Mouse (Mus musculus): ENCODE measurements around the gene Mks1.
A peak's percentile ranks its signal among the peaks of the same experiment; 100 is the strongest.
"Not testable (repeated sequence)": the region's sequence is repeated elsewhere in the genome, so short reads cannot be mapped to it uniquely, and the experiment has no call there.

The Mks1 gene

DNA sequence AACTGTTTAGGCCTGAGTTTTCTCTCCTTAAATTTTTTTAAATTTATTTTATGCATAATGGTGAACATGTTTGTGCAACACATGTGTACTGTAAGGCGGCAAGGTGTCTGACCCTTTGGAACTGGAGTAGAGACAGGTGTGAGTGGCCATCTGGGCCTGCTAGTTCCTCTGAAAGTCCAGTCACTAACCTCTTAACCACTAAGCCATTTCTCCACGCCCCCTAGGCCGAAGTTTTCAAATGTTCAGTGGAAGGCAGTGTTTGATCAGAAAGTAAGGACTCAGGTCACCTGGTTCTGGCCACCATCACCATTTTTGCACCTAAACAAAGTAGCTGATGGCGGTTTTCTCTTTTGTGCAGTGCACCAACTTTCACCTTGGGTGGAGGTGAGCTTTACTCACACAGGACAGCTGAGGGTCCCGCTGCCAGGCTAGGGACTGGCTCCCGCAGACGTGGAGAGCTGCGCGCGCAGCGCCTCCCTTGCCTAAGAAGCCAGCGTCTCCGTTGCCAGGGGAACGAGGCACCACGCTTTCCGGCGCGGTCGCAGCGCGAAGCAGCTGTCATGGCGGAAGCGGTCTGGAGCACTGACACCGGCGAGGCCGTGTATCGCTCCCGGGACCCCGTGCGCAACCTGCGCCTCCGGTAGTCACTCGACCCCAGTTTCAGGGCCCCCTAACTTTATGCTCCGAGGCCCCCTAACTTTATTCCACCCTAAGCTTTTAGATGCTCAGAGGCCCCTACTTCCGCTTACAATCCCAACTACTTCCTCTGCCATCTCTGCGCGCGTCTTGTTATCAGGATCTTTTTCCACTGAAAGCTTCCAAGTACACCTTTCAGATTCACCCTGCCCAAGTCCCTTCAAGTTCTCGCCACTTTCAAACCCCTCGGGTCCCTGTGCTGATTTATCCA, at the start of gene Mks1:
Mks1 (plus strand) TSS at position 526 of the 907 bp plus-strand sequence.
- DNase-seq (ENCODE audit: low spot score in 2 of 2) = peak; percentile 86 to 89

DNA sequence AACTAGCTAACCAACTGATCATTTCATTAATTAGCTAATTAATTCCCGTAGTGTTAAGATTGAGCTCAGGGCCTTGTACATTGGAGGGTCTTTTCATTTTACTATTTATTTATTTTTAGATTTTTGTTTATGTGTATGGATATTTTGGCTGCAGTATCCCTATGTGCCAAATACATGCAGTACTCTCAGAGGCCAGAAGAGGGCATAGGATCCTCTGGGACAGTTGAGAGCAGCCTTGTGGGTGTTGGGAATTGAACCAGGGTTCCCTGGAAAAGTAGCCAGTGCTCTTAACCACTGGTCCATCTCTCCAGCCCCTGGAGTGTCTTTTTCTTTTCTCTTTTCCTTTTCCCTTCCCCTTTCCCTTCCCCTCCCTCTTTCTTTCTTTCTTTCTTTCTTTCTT, 47.6 kb upstream of the Mks1 start:
- no peak for DNase-seq (ENCODE audit: low spot score in 2 of 2)

DNA sequence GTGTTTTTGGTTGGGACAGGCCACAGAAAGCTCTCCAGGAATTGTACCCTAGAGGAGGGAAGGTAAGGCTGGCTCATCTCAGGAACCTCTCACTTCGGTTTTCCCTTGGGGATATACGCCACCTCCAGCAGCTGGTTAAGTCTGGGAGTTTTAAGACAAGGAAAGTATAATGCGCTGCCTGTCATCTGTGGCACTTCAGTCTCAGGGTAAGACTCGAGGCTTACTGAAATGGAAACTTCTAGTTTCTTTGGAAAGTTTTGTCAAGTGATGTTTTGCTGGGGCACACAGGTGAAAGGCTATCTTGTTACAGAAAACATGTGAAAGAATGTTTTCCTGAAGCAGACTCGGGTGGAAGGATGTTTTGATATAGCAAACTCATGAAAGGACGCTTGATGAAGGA, 45.6 kb upstream of the Mks1 start:
- no peak for DNase-seq (ENCODE audit: low spot score in 2 of 2)

DNA sequence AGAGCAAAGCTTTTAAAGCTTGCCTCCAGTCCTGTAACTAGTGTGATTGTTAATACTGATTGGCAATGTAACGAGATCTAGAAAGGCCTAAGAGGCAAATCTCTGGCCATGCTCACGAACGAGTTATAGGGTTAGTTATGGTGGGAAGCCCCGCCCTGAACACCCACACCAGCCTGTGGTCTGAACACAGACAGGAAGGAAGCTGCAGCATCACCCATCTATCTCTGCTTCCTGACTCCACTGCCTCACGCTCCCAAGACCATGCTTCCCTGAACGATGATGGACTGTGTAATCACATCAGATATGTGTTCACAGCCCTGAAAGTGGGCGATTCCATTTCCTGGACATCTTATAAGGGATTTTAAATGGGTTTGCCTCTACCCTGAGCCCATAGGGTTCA, 44.8 kb upstream of the Mks1 start:
- no peak for DNase-seq (ENCODE audit: low spot score in 2 of 2)

DNA sequence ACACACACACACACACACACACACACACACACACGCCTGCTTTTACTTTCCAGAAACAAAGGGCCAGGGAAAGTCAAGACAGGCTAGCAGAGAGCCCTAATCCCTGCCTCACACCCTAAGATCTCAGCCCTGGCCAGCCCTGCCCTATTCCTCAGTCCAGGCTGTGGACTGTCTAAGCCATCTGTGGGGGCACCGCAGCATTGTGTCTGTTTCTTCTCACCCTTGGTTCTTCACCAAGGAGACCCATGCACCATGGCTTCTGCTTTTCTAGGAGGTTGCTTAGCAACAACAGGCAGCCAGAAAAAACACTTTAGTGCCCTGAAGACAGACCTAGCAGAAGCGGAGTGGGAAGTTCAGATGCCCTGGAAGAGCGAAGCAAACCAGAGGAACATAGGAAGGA, 41.6 kb upstream of the Mks1 start:
- DNase-seq (ENCODE audit: low spot score in 2 of 2) = no peak

DNA sequence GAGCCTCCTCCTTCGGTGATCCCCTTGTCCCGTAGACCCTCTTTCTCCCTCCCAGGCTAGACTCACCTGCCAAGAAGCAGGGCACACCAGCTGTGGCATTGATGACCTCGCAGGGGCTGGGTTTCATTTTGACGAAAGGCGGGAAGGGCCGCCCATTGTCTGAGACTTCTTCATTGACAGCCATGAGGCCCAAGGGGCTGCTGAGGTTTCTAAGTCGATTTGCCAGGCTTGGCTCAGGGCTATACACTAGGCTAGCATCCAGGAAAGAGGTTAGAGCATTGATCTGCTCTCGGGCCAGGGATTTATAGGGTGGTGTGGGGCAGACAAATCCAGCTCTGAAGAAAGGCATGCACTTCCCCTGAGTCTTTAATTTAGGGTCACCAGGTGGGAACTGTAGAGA, 38.2 kb upstream of the Mks1 start:
- DNase-seq (ENCODE audit: low spot score in 2 of 2) = no peak

DNA sequence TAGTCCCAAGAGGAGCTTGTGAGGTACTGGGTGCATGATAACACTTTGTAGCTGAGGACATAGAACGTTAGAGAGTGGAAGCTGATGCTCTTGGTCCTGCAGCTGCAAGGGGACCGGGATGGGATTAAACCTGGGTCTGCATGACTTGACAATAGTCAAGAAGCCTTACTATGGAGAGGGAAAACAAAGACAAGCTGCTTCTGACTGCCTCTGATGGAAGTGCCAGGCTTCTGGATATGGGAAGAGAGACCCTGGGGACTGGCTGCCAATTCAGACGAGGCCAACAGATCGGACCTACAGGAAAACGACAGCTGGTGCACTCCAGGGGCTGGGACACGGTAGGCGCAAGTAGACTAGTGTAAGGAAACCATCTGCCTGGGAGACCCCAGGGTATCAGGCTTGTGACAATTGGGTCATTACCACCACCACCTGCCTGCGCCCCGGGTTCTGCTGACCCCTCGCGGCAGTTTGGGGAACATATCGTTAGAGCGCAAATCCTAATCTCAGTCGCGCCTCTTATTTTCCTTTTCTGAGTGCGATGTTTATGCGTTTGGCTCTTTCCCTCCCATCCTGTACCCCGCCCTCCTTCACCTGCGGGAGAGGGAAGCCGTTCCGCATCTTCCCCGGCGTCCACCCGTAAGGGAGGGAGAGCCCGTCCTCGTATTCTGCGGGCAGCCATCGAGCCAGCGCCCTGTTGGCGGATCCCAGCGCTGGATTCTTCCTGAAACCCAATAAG, 36.1 kb upstream of the Mks1 start:
- peak; percentile 23 to 39 for DNase-seq (ENCODE audit: low spot score in 2 of 2)

DNA sequence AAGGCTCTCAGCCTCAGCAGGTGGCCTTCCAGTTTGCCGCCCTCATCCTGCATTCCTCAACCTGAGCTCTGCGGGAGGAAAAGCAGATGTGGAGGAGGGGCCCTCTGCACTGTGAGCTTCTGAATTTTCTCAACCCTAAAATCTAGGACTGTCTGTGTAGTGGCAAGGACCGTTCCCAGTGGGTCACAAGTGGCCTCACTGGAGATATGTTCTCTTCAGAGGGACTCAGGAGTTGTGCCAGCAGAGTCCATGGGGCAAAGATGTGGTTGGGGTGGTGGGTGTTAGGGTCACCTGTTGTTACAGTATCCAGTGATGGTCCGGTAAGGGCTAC, 35.6 kb upstream of the Mks1 start:
- DNase-seq (ENCODE audit: low spot score in 2 of 2) = no peak

DNA sequence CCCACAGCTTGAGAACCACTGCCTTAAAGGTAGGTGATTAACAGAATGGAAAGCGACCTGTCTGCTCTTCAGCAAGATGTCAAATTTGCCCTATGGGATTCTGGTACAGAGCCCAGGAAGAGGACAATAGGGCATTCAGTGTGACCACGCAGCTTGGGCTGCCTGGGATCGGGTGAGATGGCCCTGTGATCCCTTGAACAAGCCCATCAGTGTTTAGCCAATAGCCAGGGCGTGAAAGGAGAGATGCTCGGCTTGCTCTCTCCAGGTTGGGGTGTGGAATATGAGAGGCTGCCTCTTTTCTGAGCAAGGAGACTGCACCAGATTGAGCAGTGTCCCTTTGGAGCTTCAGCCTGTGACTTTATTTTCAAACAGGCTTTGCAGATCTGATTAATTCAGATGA, 31.5 kb upstream of the Mks1 start:
- DNase-seq (ENCODE audit: low spot score in 2 of 2) = no peak

DNA sequence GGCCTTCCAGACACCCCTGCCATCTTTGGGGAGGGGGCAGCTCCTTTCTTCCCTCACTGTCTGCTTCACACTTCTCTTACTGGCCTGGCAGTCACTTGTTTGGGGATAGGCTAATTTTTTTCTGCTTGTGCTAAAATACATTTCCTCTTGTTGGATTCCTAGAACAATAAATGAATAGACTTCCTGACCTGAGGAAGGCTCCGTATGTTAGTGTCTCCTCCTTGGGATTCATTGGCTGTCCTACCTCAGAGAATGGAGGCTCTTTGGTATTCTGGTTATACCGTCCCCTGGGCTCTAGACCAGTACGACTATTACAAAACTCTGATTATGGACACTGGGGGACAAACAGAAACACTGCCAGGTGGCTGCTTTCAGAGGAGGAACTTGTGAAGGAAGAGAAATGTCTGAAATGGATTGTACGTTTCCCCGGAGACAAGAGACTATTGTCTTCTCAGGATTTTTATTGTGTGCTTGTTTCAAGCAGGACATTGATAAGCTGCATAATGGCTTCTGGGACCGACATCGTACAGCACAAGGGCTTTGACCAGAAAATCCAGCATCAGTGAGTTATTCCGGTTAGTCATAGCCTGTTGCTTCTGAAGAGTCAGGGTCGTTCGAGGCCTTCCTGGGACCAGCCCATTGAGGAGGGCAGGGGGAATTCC, 24.6 kb upstream of the Mks1 start, which contains the start of gene Lpo:
Lpo (minus strand) TSS at position 51 of the 662 bp plus-strand sequence.
- DNase-seq (ENCODE audit: low spot score in 2 of 2) = no peak

DNA sequence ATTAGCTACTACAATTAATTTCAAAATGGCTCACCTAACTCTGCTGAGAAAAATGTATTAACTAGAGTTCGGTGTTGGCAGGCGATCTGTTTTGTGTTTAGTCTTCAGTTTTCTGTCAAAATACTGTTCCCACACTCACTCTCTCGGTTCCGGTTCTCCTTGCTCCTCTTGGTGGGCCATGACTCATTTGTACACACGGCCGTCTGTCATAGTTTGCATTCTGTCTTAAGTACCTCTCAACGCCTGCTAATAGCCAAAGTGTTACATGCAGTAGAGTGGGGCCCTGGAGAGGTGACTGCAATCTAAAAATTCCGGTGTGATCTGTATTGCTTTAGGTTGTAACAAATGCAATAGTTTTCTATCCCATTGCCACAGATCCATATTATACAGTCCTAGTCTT, 12.3 kb upstream of the Mks1 start:
- no peak for DNase-seq (ENCODE audit: low spot score in 2 of 2)

DNA sequence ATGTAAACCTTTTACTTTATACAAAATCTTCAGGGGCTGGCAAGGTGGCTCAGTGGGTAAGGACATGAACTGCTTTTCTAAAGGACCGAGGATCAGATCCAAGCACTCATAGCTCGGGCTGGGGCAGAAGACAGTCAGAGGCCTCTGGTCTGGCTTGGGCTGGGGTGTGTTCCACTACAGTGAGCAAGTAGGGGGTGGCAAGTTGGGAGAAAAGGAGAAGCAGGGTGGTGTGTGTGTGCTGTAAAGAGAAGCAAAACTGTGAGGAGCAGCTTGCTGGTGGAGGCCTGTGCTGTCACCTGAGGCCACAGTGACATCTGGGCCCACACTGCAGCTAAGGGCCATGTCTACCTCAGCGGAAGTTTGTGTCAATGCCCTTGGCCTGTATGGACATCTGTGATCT, 11.6 kb upstream of the Mks1 start:
- no peak for DNase-seq (ENCODE audit: low spot score in 2 of 2)

DNA sequence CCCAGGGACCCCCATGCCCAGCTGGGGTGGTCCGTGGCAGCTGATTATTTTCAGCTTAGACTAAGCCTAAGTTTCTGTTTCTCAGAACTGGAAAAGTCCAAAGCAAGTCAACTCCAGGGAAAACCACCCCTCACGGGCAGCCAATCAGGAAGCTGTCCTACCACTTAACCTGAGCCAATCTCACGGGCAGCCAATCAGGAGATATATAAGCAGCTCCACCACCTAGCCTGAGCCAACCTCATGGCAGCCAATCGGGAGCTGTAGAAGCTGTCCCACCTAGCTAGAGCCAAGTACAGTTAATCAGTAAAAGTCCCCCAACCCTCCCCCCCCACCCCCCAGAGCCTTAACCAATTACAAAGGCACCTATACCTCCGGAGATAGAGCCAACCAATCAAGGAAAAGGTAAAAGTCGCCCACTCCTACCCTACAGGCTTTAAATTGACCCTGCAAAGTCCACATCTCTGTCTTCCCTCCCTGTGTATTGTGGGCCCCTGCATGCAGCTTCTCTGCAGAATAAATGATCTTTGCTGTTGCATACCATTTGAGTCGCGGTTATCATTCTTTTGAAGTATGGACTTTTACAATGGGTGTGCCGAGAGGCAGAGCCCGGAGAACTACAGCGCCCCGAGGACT, 5.9 kb upstream of the Mks1 start:
- DNase-seq (ENCODE audit: low spot score in 2 of 2) = no peak

DNA sequence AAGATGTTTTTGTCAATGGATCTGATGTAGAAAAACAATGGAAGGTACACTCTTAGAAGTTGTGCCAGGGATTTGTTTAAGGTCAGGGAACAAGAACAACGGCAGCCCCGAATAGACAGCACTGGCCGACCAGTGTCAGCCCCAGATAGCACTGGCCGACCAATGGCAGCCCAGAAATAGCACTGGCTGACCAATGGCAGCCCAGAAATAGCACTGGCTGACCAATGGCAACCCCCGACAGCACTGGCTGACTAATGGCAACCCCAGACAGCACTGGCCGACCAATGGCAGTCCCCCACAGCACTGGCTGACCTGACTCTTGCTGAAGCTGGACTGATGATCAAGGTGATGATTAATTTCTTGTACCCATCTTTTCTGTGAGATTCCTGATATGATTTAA, 5.1 kb upstream of the Mks1 start:
- no peak for DNase-seq (ENCODE audit: low spot score in 2 of 2)

DNA sequence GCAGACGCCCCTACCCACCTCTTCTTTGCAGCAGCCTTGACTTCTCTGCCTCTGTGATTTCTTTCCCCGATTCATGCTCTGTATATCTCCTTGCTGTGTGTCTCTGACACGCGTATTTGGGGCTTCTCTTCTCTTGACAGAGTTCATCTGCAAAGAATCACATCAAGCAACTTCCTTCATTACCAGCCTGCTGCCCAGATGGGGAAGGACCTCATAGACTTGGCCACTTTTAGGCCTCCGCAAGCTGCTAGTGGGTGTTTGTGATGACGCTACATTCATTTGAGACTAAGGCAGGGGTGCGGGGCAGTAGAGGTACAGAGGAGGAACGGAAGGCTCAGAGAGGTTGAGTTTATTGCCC, 561 bp downstream of the Mks1 start:
- DNase-seq (ENCODE audit: low spot score in 2 of 2) = peak; percentile 7 to 18

DNA sequence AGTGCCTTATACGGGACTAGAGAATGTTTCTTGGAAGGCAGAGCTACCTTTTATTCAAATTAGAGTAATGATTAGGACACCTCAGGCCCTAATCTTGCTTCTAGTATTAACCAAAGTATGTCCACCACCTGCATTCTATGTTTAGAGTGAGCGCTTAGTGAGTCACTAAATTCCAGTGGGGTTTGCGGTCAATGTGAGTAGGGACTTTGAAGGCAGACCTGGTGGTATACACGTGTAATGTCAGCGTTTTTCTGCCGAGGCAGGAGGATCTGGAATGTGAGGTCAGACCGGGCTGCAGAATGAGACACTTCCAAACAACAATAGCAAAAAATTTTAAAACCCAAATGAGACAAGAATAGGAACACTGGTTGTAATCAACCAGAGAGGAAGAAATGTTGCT, 1.5 kb downstream of the Mks1 start:
- DNase-seq (ENCODE audit: low spot score in 2 of 2) = no peak

DNA sequence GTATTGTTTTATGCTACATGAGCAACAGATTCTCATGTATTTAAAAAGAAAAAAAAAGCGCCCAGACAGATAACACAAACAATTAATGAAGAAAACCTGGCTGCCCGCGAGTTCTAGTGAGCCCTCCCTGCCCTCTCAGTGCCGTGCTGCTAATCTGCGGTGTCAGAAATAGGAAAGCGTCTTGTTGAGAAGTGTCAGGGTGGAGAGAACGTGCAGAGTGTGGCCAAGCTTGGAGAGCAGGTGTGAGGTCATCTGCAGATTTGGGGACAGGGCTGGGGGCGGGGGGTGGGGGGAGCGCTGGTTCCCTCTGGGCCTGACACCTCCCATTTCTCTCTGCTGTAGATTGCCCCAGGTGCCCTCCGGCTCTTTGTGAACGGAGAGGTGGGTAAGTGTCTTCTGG, 6.3 kb downstream of the Mks1 start:
- no peak for DNase-seq (ENCODE audit: low spot score in 2 of 2)

DNA sequence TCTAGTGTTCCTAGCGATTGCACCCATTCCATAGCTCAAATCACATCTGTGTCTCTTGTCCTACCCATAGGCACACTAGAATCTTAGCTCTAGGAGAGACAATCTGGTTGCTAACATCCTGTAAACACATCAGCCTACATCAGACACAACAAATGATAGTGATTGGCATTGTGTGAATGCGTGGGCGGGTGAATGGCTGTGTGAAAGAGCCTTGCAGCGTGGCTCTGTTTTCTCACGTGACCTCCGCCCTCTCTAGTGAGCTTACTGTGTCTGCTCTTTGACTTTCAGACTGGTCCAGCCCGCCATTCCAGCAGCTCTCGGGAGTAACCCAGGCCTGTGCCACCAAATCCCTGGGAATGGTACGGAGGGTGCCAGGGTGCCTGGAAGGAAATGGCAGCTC, 7.4 kb downstream of the Mks1 start:
- DNase-seq (ENCODE audit: low spot score in 2 of 2) = no peak

DNA sequence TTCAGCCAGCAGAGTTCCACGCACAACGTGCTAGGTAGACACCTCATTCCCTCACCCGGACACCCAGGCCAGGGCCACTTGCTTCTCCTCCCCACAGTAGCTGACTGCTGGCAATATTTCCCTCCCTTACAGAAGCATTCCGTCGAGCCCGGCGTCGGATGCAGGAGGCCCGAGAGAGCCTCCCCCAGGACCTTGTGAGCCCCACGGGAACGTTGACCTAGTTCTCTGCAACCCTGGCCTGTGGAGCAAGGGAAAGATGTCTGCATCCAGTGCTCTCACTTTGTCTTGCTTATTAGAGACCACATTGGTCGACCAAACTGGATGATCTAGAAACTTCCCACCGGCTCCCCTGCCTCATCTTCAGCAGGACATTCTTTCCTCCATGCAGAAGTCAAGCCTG, 9.8 kb downstream of the Mks1 start:
- DNase-seq (ENCODE audit: low spot score in 2 of 2) = no peak

DNA sequence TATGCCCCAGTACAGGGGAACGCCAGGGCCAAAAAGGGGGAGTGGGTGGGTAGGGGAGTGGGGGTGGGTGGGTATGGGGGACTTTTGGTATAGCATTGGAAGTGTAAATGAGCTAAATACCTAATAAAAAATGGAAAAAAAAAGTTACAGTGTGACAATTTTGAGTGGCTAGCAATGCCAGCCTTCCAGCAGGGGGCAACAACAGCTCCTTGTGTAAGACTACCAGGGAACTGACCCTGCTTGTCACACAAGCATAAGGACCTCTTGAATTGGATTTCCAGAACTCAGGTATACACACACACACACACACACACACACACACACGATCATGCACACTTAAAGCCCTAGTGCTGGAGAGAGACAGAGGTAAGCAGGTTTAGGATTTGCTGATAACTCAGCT, 13.9 kb downstream of the Mks1 start:
- DNase-seq (ENCODE audit: low spot score in 2 of 2) = not testable (repeated sequence)

DNA sequence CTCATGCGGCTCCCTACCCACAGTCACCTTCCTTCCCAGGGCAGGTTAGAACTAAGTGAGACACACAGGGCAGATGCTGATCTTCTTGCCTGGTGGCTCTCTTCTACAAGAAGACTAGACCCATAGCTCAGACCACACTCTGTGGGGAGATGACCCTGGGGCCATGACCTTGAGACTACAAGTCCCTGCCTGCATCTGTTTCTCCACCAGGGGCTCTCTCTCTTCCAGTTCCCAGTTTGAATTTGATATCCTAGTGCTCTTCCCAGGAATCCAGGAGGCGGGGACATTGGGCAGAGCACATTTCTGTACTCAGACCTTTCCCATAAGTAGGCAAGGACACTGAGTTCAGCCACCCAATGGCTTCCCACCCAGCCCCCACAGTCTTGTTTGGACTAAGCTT, 17.1 kb downstream of the Mks1 start:
- DNase-seq (ENCODE audit: low spot score in 2 of 2) = no peak

DNA sequence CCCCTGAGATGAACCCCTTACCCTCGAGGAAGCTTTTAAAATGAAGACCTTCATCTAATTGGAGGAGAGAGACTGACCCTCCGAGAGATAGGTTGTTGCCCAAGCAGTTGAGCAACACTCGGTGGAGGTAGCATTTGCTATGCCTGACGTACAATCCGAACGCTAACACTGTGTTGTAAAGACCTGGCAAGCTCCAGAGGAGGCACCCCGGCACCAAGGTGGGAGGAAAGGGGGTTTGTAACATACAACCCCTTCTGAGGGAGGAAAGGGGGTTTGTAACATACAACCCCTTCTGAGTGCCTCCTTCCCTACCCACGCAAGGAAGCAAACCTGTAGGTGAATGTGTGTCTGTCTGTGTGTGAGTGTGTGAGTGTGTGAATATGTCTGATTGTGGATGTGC, 18.8 kb downstream of the Mks1 start:
- no peak for DNase-seq (ENCODE audit: low spot score in 2 of 2)

Measured in frontal cortex, postnatal 25 days (tissue).